Mouse (Mus musculus) spleen, adult 10 weeks (tissue): ENCODE data around the gene Lap3. TPM values are rescaled to one million over a fixed set of nuclear protein-coding genes. Genes with fewer than 3 reads are reported as not detected.

Source experiments
- polyA plus RNA-seq: library from polyadenylated mRNA; stranded (reverse); fragments of 350-450 nt; fragmentation: Illumina TruSeq; extraction: RNeasy Lipid Tissue Mini Kit (QIAGEN cat#74804); gene quantifications from one replicate; pipeline ENCODE4 v1.2.3, GENCODE M21; 2015; ENCODE audit warnings: low replicate concordance; ENCODE audit not compliant: insufficient read depth

The Lap3 gene
- 46.4 TPM for polyA plus RNA-seq

DNA sequence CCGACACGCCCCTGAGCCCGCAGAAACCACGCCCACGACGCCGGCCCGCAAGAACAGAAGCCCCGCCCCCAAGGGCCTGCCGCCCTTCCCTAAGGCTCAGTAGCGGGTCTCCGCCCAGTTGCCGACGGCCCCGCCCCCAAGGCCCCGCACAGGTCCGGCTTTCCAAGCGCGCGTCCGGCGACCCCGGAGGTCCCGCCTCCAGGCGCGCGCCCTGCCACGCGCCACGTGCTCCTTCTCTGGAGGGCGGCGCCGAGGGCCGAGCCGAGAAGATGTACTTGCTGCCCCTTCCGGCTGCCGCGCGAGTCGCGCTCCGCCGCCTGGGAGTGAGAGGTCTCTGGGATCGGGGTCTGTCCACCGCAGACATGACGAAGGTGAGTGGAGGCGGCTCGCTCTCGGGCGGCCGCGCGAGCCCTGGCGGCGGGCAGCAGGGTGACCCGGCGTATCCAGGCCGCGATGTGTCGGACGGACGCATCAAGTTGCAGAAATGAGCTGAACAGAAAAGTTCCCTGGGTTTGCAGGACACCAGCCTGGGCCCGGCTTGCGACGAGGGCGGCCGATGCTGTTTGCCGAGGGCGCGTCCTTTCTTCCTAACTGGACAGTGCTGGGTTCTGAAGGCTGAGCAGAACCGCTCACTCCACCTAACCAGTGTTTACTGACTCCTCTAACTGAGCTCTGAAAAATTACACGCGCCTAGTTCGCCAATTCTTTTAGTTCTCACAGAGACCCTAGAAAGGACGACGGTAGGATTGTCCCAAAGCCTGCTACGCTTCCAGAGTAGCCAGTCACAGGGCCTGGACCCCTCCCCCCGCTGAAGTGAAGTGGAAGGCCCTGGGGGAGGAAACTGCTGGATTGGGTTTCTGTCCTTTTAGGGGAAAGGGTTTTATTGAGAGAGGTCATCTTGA, at the start of gene Lap3:
TSS of gene Lap3 (plus strand) at position 184 of the 902 bp plus-strand sequence.

DNA sequence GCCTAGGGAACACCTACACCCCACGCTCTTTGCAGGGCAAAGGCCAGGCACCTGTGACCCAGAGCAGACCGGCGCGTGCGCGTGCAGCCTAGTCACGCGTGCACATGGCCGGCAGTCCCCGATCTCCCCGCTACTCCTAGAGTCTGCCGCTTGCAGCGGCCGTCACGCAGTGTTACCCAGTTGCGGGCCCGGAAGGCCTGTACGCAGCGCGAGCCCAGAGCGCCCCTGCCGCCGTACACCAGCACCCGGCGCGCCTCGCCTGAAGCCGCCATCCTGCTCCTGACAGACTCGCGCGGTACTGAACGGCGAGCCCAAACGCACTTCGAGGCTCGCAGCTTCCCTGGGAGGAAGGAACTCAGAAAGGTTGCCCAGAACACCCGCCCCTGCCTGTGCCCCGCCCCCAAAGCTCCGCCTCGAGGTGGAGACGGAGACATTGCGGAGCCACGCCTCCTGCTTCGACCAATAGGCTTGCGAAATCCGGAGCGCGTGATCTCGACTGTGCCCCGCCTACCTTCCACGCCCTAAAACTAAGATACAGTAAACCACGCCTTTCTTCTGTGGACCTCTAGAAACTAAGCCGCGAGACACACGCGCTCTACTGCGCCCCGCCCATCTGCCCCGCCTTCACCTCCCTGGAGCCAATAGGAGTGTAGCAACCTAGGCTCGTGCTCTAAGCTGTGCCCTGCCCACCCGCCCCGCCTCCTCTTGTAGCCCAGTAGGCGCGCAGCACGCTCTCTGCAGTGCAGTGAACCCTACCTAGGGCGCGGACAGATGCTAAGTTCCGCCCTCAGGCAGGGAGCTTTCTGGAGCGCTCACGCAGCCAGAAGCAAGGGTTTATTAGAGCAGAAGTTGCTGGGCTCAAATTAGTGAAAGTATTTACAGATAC, 43.1 kb upstream of the Lap3 start, which contains the start of gene Qdpr:
TSS of gene Qdpr (minus strand) at position 406 of the 886 bp plus-strand sequence.

DNA sequence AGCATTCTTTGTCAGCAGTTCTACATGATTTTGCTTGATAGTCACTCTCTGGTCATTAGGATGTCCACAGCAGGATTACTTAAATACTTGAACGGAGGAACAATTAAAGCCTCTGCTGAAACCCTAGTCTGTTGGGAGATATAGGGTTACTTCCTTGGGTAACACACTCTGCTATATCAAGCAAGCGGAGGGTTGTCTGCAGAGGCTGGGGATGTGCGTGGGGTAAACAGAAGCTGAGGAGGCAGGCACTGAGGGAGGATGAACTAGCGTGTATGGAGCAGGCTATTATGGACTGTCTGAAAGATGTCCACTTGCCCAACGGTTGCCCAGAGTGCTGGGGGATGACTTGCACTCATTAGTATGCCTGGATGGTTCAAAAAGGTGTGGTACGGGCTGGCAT, 39.7 kb upstream of the Lap3 start, which contains the start of gene Clrn2:
TSS of gene Clrn2 (plus strand) at position 301 of the 400 bp plus-strand sequence.

DNA sequence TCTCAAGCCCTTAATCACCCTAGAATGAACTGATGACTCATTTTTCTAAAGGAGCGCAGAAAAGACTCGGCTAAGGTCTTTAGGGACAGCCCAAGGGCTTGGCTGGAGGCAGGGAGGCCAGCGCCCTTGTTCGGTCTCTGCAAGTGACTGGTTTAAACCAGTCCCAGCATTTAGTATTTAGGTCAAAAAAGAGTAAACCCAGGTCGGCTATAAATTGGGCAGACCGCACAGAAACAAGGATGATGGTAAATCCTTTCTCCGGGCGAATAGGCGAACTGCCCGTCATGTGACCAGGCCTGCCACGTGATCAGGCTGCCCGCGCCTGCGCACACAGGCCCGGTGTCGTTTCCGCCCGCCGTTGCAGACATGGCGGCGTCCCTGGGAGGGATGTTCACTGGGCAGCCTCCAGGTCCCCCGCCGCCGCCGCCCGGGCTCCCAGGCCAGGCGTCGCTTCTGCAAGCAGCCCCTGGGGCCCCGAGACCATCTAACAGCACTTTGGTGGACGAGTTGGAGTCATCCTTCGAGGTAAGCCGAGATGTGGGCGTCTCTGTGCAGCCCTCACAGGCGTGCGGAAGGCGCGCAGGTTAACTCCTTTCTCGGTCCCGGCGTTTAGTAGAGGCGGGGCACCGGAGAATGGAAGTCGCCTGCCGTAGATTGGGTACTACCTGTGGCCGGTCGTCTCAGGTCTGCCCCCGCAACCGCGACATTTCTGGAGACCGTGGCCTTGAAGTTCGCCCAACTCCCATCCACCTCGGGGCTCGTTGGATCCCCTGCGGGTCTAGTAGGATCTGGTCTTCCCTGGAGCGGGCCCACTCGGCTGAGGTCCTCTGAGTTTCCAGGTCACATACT, 27.0 kb downstream of the Lap3 start, which contains the start of gene Med28:
TSS of gene Med28 (plus strand) at position 270 of the 849 bp plus-strand sequence.

Other genes starting within 250 kb of the Lap3 start
- 91.1 TPM for gene Qdpr, start 43.1 kb upstream of the Lap3 start, polyA plus RNA-seq
- not detected for gene Clrn2, start 39.6 kb upstream of the Lap3 start, polyA plus RNA-seq
- gene Med28, start 26.9 kb downstream of the Lap3 start, polyA plus RNA-seq: 74.0 TPM
- gene Fam184b, start 146.2 kb downstream of the Lap3 start, polyA plus RNA-seq: 0.17 TPM
- 13.6 TPM for gene Ncapg, start 176.5 kb downstream of the Lap3 start, polyA plus RNA-seq